Mouse (Mus musculus): Measurements from ENCODE around the gene Epb41. TPM values are rescaled to one million over a fixed set of nuclear protein-coding genes. Genes with fewer than 3 reads are reported as not detected.

The Epb41 gene
- total RNA-seq, 1 experiment from 2014 or later: 70.8 TPM

DNA sequence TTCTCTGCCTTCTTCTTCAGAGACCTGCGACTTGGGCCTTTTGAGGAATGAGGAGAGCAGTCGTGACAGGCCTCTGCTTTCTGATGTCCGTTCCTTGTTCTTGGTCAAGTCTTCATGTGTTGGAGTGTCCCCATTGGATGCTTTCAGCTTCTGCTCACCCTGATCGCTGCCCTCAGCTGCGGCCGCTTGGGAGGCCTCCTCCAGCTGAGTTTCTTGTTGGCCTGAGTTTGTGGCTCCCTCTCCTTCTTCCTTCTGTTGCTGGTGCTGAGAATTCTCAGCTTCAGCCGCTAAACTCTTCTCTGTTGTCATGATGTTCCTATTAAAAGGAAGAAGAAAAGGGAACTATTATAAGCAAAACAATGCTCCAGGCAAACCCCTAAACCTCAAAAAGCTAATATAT lies 68.0 kb downstream of the Epb41 start:
- DNase-seq: no peak

- DNase-seq: no peak
Measured at GRCm38 (mm10) chr4:131998641-131999040, 76.5 kb downstream of the Epb41 start.

- DNase-seq: no peak
Measured at GRCm38 (mm10) chr4:131997476-131997875, 77.6 kb downstream of the Epb41 start.

GRCm38 (mm10) chr4:131996985-131997384 lies 78.1 kb downstream of the Epb41 start:
- no peak for DNase-seq

- no peak for DNase-seq
Measured at GRCm38 (mm10) chr4:131993792-131994191, 81.3 kb downstream of the Epb41 start.

GRCm38 (mm10) chr4:131982881-131983538 lies 92.1 kb downstream of the Epb41 start:
- no peak for DNase-seq

DNA sequence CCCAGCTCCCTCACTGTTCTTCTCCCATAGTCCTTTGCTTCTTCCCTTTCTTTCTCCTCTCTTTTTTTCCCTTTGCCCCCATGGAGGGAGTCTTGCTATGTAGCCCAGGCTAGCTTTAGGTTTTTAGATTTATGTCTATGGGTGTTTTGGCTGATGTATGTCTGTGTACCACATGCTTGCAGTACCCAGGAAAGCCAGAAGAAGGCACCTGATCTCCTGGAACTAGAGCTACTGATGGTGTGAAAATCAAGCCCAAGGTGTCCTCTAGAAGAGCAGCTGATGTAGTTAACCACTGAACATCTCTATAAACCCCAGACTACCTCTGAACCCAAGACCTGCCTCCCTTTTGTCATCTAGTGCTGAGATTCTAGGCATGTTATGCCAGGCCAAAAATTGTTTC lies 93.4 kb downstream of the Epb41 start:
- DNase-seq: no peak

DNA sequence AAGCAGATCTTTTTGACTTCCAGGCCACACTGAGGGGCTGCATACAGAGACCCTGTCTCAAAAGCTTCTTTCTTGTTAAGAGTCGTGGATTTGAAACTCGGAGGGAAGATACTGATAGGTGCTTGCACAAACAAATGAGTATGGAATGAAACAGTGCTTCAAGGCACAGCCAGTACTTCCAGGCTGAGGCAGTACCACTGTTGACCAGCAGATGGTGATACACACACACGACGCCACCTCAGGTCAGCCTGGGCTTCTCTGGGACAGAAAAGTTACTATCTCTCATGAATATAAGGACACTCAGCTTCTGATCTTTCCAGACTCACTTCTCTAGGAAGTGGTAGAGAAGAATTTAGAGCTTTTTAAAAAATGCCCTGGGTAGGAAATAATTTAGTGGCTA lies 97.9 kb downstream of the Epb41 start:
- DNase-seq: peak; percentile 77

GRCm38 (mm10) chr4:131970244-131970853 lies 104.8 kb downstream of the Epb41 start:
- DNase-seq: no peak

DNA sequence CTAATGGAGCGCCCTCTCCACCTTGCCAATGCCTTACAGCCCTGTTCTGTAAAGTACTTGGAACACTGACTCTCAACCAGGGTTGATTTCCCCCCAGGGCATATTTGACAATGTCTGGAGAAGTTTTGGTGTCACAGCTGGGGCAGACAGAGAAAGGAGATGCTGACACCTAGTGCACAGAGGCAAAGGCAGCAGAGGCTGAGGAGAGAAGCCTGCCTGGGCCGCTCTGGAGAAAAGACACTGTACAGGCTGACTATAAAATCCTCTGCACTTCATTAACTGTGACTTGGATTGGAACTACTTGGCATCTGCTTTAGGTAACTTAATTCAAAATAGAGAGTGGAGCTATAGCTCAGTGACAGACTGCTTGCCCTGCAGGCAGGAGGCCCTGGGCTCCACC lies 106.2 kb downstream of the Epb41 start:
- no peak for DNase-seq

DNA sequence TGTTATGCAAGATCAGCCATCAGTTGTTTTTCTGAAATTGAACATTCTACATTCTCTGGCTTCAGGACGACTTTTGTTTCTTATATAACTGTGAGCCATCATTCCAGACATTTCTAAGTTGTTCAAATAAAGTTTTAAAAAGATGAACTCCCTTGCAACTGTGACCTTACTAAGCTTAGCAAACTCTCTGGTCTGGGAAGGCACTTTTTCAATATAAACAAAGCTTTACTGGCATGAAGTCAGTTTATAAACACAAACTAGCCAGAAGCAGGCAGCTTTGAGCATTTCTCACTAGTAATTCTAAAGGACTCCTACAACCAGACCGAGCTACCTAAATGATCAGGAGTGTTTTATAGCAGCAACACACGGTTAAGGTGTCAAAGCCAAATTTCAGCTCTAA lies 118.0 kb downstream of the Epb41 start:
- DNase-seq: no peak

- DNase-seq: no peak
Measured at GRCm38 (mm10) chr4:131950657-131951056, 124.5 kb downstream of the Epb41 start.

DNA sequence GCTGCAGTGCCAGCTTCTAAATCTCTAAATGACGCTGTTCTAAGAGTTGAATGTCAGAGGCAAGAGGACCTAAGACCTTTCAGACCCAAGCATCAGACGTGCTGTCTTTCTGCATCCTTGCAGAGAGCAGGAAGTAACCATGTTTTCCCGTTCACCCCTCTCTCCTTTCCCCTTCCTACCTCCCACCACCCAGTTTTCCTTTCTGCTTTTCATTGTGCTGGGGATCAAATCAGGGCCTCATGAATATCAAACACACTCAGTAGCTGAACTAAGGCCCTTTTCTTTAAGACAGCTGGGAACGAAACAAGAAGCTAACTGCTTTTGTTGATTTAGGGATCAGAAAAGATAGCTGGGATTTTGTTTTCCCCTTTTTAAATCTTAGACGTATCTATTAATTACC lies 125.2 kb downstream of the Epb41 start:
- no peak for DNase-seq

DNA sequence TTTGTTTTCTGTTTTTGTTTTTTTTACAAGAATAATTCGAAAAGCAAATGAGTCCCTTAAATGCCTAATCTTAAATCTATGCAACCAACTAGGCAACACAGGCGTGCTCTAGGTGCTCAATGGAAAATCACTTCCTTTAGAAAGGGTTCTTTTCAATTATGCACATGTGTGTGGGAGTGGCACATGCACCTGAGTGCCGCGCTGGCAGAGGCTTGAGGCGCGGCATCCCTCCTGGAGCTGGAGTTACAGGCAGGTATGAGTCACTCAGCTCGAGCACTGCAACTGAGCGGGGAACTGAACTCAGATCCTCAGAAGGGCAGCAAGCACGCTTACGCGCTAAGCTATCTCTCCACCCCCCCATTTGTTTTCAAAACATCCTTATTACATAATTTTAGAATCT lies 127.3 kb downstream of the Epb41 start:
- no peak for DNase-seq

- no peak for DNase-seq
Measured at GRCm38 (mm10) chr4:131940846-131941245, 134.3 kb downstream of the Epb41 start.

DNA sequence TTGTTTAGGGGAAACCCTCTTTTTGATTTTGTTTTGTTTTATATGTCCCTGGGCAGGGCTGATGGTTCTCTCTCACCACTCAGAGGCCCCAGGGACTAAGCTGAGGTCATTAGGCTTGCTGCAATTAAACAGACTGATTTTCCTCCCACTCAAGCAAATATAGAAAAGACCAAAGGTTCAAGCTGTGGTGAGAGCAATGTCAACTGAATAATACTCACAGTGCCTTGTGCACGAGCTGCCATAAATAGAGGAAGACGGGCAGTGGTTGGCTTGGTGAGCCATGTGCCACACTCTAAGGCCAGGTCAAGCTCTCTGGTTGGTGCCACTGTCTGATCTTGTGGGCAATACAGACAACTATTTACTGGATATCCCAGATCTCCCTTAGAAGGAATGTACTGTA lies 135.7 kb downstream of the Epb41 start:
- DNase-seq: no peak

DNA sequence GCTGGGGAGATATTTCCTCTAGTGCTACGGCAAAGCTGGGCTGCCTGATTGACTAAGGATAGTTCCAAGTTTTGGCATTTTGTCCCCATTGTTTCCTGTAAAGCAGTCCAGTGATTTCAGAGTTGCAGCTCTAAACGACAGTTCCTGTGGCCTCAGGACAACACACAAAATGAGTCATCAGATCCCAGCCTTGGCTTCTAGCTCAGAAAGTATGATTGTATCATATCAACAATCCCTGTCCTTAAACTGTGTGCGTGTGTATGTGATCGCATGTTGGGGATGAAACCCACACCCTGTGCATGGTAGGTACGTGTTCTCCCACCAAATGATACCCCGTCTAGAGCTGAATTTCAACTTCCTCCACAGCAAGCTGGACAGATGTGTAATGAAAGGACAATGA lies 146.0 kb downstream of the Epb41 start:
- no peak for DNase-seq

DNA sequence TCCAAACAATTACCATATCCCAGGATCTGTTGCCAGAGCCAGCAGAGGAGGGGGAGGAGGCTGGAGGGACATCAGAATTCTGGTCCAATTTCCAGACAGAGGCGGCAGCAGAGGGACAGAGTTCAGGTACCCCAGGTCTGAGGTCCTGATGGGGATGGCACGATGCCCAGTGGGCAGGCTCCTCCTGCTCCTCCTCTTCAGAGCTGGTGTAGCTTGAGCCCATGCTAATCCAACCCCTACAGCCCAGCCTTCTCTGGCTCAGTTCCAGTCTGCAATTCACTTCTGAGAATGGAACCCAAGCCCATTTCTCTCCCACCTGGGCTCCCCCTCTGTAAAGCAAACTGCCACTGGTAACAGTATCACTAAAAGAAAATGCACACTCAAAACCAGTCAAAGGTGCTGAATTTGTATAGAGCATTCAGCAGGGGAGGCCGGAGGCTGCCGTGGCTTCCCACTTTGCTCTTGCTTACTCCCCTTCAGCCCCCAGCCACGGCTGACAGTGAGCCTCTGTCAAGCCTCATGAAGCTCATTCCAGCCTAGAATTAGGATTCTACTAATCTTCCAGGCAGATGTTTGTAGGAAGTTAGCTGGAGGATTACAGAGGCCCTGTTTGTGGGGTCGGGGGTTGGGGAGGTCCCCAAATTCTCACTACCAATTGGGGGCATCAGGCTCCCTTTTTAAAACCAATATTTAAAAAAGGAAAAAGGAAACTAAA lies 150.9 kb downstream of the Epb41 start:
- peak; percentile 43 for DNase-seq

GRCm38 (mm10) chr4:131922404-131922803 lies 152.7 kb downstream of the Epb41 start:
- no peak for DNase-seq

- DNase-seq: peak; percentile 38
Measured at GRCm38 (mm10) chr4:131921461-131922346, 153.4 kb downstream of the Epb41 start, which contains the start of gene Tmem200b. Gene Tmem200b (plus strand): TSS chr4:131921771.

- peak; percentile 70 for DNase-seq
Measured at GRCm38 (mm10) chr4:131920595-131921351, 154.3 kb downstream of the Epb41 start.

DNA sequence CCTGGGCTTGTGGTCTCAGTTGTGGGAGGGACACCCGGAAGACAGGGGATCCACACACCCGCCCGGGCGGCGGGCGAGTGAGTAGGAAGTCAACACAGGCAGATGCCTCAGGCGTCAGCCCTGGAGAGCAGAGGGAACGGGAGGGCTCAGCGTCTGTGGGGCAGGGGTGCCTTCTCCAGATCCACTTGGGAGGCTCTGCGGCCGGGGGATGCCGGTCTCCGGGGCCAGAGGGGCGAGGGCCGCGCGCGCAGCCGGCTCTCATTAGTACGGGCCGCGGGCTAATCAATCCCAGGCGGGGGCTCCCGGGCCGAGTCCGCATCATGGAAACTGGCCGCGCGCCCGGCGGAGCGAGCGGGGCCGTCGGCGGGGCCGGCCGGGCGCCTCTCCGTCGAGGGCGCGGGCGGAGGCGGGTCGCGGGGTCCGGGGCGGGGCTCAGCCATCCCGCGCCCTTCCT lies 155.0 kb downstream of the Epb41 start:
- peak; percentile 53 for DNase-seq

All from adrenal gland, postnatal 25 days (tissue).